Mouse (Mus musculus): Measurements from ENCODE around the gene Ecm2. TPM values are rescaled to one million over a fixed set of nuclear protein-coding genes. Genes with fewer than 3 reads are reported as not detected.

The Ecm2 gene
- 0.80 and 1.2 TPM in 2 replicates for polyA plus RNA-seq (2014; fragmentation: Nextera tagmentation; extraction: Ambion mirVana)

- H3K4me2 ChIP-seq (ENCODE audit: low read length), result no peak within 1 kb of the TSS
- H3K4me3 ChIP-seq (ENCODE audit: low read depth, low read length), result no peak within 1 kb of the TSS
- H3K27ac ChIP-seq (ENCODE audit: low read depth, low read length), result no peak within 1 kb of the TSS
- DNase-seq (ENCODE audit: low spot score) (no peak), ATAC-seq (no peak)
- no peaks in the 10 kb centered on the region for H3K27me3 ChIP-seq (replicated peaks; ENCODE audit: control insufficient read depth, insufficient read depth, low read length)
- no peaks in the 10 kb centered on the region for H3K36me3 ChIP-seq (ENCODE audit: control insufficient read depth, insufficient read depth, low read length)
- no peaks in the 10 kb centered on the region for H3K9me3 ChIP-seq (replicated peaks; ENCODE audit: control insufficient read depth, low read length)
- H3K4me1 ChIP-seq (ENCODE audit: control insufficient read depth, insufficient read depth, low read length), result no peaks in the 10 kb centered on the region
- no peak within 1 kb of the TSS for H3K9ac ChIP-seq (ENCODE audit: low read length)
- WGBS, result 53% methylated on average over 4 of the region's 4 CpGs
These were observed at the start of gene Ecm2 for GRCm38 (mm10) chr13:49504510-49504909. Gene Ecm2, plus strand, starts transcription at chr13:49504810.

- 93% methylated on average over 4 of the region's 4 CpGs for WGBS
- H3K27ac ChIP-seq (ENCODE audit: low read depth, low read length), result no peak overlapping the region
- no peaks in the 10 kb centered on the region for H3K4me1 ChIP-seq (ENCODE audit: control insufficient read depth, insufficient read depth, low read length)
- no peaks in the 10 kb centered on the region for H3K9me3 ChIP-seq (replicated peaks; ENCODE audit: control insufficient read depth, low read length)
- ATAC-seq, result no peak
- DNase-seq (ENCODE audit: low spot score), result no peak
- H3K9ac ChIP-seq (ENCODE audit: low read length), result no peak overlapping the region
- H3K27me3 ChIP-seq (replicated peaks; ENCODE audit: control insufficient read depth, insufficient read depth, low read length), result no peaks in the 10 kb centered on the region
- H3K4me3 ChIP-seq (ENCODE audit: low read depth, low read length), result no peak overlapping the region
- H3K36me3 ChIP-seq (ENCODE audit: control insufficient read depth, insufficient read depth, low read length), result peaks cover 62% of the 10 kb centered on the region
- no peak overlapping the region for H3K4me2 ChIP-seq (ENCODE audit: low read length)
These were observed 44.3 kb upstream of the Ecm2 start for GRCm38 (mm10) chr13:49460276-49460675.

- no peak overlapping the region for H3K4me2 ChIP-seq (ENCODE audit: low read length)
- no peak overlapping the region for H3K4me3 ChIP-seq (ENCODE audit: low read depth, low read length)
- H3K9me3 ChIP-seq (replicated peaks; ENCODE audit: control insufficient read depth, low read length), result no peaks in the 10 kb centered on the region
- no peak overlapping the region for H3K27ac ChIP-seq (ENCODE audit: low read depth, low read length)
- no peaks in the 10 kb centered on the region for H3K4me1 ChIP-seq (ENCODE audit: control insufficient read depth, insufficient read depth, low read length)
- peaks cover 64% of the 10 kb centered on the region for H3K36me3 ChIP-seq (ENCODE audit: control insufficient read depth, insufficient read depth, low read length)
- 86% methylated on average over 5 of the region's 5 CpGs for WGBS
- DNase-seq (ENCODE audit: low spot score) (no peak), ATAC-seq (no peak)
- no peaks in the 10 kb centered on the region for H3K27me3 ChIP-seq (replicated peaks; ENCODE audit: control insufficient read depth, insufficient read depth, low read length)
- no peak overlapping the region for H3K9ac ChIP-seq (ENCODE audit: low read length)
These were observed 43.8 kb upstream of the Ecm2 start for GRCm38 (mm10) chr13:49460692-49461414.

GRCm38 (mm10) chr13:49461458-49462132 lies 43.0 kb upstream of the Ecm2 start:
- H3K27me3 ChIP-seq (replicated peaks; ENCODE audit: control insufficient read depth, insufficient read depth, low read length), result no peaks in the 10 kb centered on the region
- no peak overlapping the region for H3K4me2 ChIP-seq (ENCODE audit: low read length)
- H3K4me1 ChIP-seq (ENCODE audit: control insufficient read depth, insufficient read depth, low read length), result no peaks in the 10 kb centered on the region
- no peaks in the 10 kb centered on the region for H3K9me3 ChIP-seq (replicated peaks; ENCODE audit: control insufficient read depth, low read length)
- ATAC-seq, result no peak
- no peak overlapping the region for H3K27ac ChIP-seq (ENCODE audit: low read depth, low read length)
- no peak overlapping the region for H3K4me3 ChIP-seq (ENCODE audit: low read depth, low read length)
- DNase-seq (ENCODE audit: low spot score), result no peak
- peaks cover 67% of the 10 kb centered on the region for H3K36me3 ChIP-seq (ENCODE audit: control insufficient read depth, insufficient read depth, low read length)
- no peak overlapping the region for H3K9ac ChIP-seq (ENCODE audit: low read length)
- 90% methylated on average over 15 of the region's 15 CpGs for WGBS

- Histone ChIP-seq H3K9ac (ENCODE audit: low read length) (no peak overlapping the region), H3K27me3 (replicated peaks; ENCODE audit: control insufficient read depth, insufficient read depth, low read length) (no peaks in the 10 kb centered on the region), H3K4me3 (ENCODE audit: low read depth, low read length) (no peak overlapping the region), H3K4me2 (ENCODE audit: low read length) (no peak overlapping the region), H3K4me1 (ENCODE audit: control insufficient read depth, insufficient read depth, low read length) (no peaks in the 10 kb centered on the region), H3K36me3 (ENCODE audit: control insufficient read depth, insufficient read depth, low read length) (peaks cover 68% of the 10 kb centered on the region), H3K27ac (ENCODE audit: low read depth, low read length) (no peak overlapping the region), H3K9me3 (replicated peaks; ENCODE audit: control insufficient read depth, low read length) (no peaks in the 10 kb centered on the region)
- DNase-seq (ENCODE audit: low spot score) (no peak), ATAC-seq (no peak)
- WGBS, result 97% methylated on average over 2 of the region's 2 CpGs
These were observed 41.7 kb upstream of the Ecm2 start for GRCm38 (mm10) chr13:49462921-49463320.

GRCm38 (mm10) chr13:49465875-49466274 lies 38.7 kb upstream of the Ecm2 start:
- WGBS, result 94% methylated on average over 4 of the region's 4 CpGs
- Histone ChIP-seq H3K4me3 (ENCODE audit: low read depth, low read length) (no peak overlapping the region), H3K36me3 (ENCODE audit: control insufficient read depth, insufficient read depth, low read length) (peaks cover 47% of the 10 kb centered on the region), H3K27ac (ENCODE audit: low read depth, low read length) (no peak overlapping the region), H3K4me2 (ENCODE audit: low read length) (no peak overlapping the region), H3K27me3 (replicated peaks; ENCODE audit: control insufficient read depth, insufficient read depth, low read length) (no peaks in the 10 kb centered on the region), H3K9ac (ENCODE audit: low read length) (no peak overlapping the region), H3K4me1 (ENCODE audit: control insufficient read depth, insufficient read depth, low read length) (no peaks in the 10 kb centered on the region), H3K9me3 (replicated peaks; ENCODE audit: control insufficient read depth, low read length) (no peaks in the 10 kb centered on the region)
- DNase-seq (ENCODE audit: low spot score) (no peak), ATAC-seq (no peak)

- H3K4me2 ChIP-seq (ENCODE audit: low read length), result no peak overlapping the region
- no peak overlapping the region for H3K4me3 ChIP-seq (ENCODE audit: low read depth, low read length)
- H3K9ac ChIP-seq (ENCODE audit: low read length), result no peak overlapping the region
- DNase-seq (ENCODE audit: low spot score) (no peak), ATAC-seq (no peak)
- WGBS, result 84% methylated on average over 11 of the region's 11 CpGs
- H3K4me1 ChIP-seq (ENCODE audit: control insufficient read depth, insufficient read depth, low read length), result no peaks in the 10 kb centered on the region
- H3K27me3 ChIP-seq (replicated peaks; ENCODE audit: control insufficient read depth, insufficient read depth, low read length), result no peaks in the 10 kb centered on the region
- no peaks in the 10 kb centered on the region for H3K9me3 ChIP-seq (replicated peaks; ENCODE audit: control insufficient read depth, low read length)
- H3K36me3 ChIP-seq (ENCODE audit: control insufficient read depth, insufficient read depth, low read length), result peaks cover 41% of the 10 kb centered on the region
- no peak overlapping the region for H3K27ac ChIP-seq (ENCODE audit: low read depth, low read length)
These were observed 38.1 kb upstream of the Ecm2 start for GRCm38 (mm10) chr13:49466393-49467075.

- peaks cover 30% of the 10 kb centered on the region for H3K36me3 ChIP-seq (ENCODE audit: control insufficient read depth, insufficient read depth, low read length)
- no peak overlapping the region for H3K9ac ChIP-seq (ENCODE audit: low read length)
- H3K4me3 ChIP-seq (ENCODE audit: low read depth, low read length), result no peak overlapping the region
- ATAC-seq (no peak), DNase-seq (ENCODE audit: low spot score) (no peak)
- H3K9me3 ChIP-seq (replicated peaks; ENCODE audit: control insufficient read depth, low read length), result no peaks in the 10 kb centered on the region
- no peak overlapping the region for H3K4me2 ChIP-seq (ENCODE audit: low read length)
- WGBS, result 82% methylated on average over 2 of the region's 2 CpGs
- no peak overlapping the region for H3K27ac ChIP-seq (ENCODE audit: low read depth, low read length)
- no peaks in the 10 kb centered on the region for H3K27me3 ChIP-seq (replicated peaks; ENCODE audit: control insufficient read depth, insufficient read depth, low read length)
- H3K4me1 ChIP-seq (ENCODE audit: control insufficient read depth, insufficient read depth, low read length), result no peaks in the 10 kb centered on the region
These were observed 37.0 kb upstream of the Ecm2 start for GRCm38 (mm10) chr13:49467585-49467984.

- Histone ChIP-seq H3K4me3 (ENCODE audit: low read depth, low read length) (no peak overlapping the region), H3K9ac (ENCODE audit: low read length) (no peak overlapping the region), H3K36me3 (ENCODE audit: control insufficient read depth, insufficient read depth, low read length) (peaks cover 21% of the 10 kb centered on the region), H3K4me1 (ENCODE audit: control insufficient read depth, insufficient read depth, low read length) (no peaks in the 10 kb centered on the region), H3K4me2 (ENCODE audit: low read length) (no peak overlapping the region), H3K27me3 (replicated peaks; ENCODE audit: control insufficient read depth, insufficient read depth, low read length) (no peaks in the 10 kb centered on the region), H3K9me3 (replicated peaks; ENCODE audit: control insufficient read depth, low read length) (no peaks in the 10 kb centered on the region), H3K27ac (ENCODE audit: low read depth, low read length) (no peak overlapping the region)
- WGBS, result 91% methylated on average over 5 of the region's 5 CpGs
- ATAC-seq (no peak), DNase-seq (ENCODE audit: low spot score) (peak; percentile 23)
These were observed 35.6 kb upstream of the Ecm2 start for GRCm38 (mm10) chr13:49469002-49469401.

All from forebrain, embryonic 14.5 days (tissue).